Mouse (Mus musculus) midbrain, embryonic 12.5 days (tissue): ENCODE measurements at regions not wholly inside any gene's neighbourhood (a gene's known extent, or its start where the extent isn't known, plus 50 kb on each side); places are given as distances from the start of the nearest gene placed in this dataset.

ENCODE experiments used
- ATAC-seq: fragments of 200-750 bp; cut with Nextera tagmentation; 2 replicates; pipeline ENCODE4 v1.8.0; 2017; ENCODE audit warnings: low read depth, moderate TSS enrichment, moderate library complexity; ENCODE audit not compliant: low FRiP score
- H3K27ac ChIP-seq: fragments of 300-500 bp; sonication (generic); replicated peaks from 2 replicates; pipeline ENCODE4 v1.5.1; 2016; ENCODE audit warnings: mild to moderate bottlenecking
- H3K27me3 ChIP-seq: fragments of 300-500 bp; sonication (generic); 2 replicates; pipeline ENCODE4 v1.6.1; 2016; ENCODE audit warnings: mild to moderate bottlenecking
- H3K36me3 ChIP-seq: fragments of 300-500 bp; sonication (generic); 2 replicates; pipeline ENCODE4 v1.6.1; 2016
- H3K4me1 ChIP-seq: fragments of 300-500 bp; sonication (generic); 2 replicates; pipeline ENCODE4 v1.6.1; 2016
- H3K4me2 ChIP-seq: fragments of 300-500 bp; sonication (generic); replicated peaks from 2 replicates; pipeline ENCODE4 v1.6.1; 2016; ENCODE audit warnings: mild to moderate bottlenecking, moderate library complexity
- H3K4me3 ChIP-seq: fragments of 300-500 bp; sonication (generic); 2 replicates; pipeline ENCODE4 v1.5.1; 2016; ENCODE audit warnings: mild to moderate bottlenecking
- H3K9ac ChIP-seq: fragments of 300-500 bp; sonication (generic); replicated peaks from 2 replicates; pipeline ENCODE4 v1.6.1; 2016; ENCODE audit warnings: mild to moderate bottlenecking, moderate library complexity
- H3K9me3 ChIP-seq: fragments of 300-500 bp; sonication (generic); 2 replicates; pipeline ENCODE4 v1.6.1; 2016; ENCODE audit warnings: mild to moderate bottlenecking
- WGBS: fragments of 180-500 bp; shearing (Covaris S2); methylation state at CpG from one replicate; pipeline ENCODE4 v1.1.7; 2016; 5-methylcytosine and 5-hydroxymethylcytosine counted together

DNA sequence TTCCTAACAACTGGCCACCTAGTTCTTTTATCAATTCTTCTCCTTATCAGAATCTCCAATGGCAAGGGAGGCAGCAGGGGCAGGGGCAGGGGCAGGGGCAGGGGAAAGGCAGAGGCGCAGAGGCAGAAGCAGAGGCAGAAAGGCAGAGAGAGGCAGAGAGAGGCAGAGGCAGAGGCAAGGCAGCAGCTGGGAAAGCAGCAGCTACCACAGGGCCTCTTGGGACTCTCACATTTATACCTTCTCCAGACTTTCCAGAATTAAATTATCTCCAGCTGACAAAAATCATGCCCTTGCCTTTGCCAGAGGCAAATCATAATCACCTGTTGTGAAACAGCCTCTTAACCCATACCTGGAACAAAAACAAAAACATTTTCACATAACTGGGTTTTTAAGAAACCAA, 370.4 kb upstream of the Clec14a start:
- no peak overlapping the region for H3K27ac ChIP-seq
- H3K27me3 ChIP-seq, result no peaks in the 10 kb centered on the region
- H3K4me1 ChIP-seq, result no peaks in the 10 kb centered on the region
- H3K4me2 ChIP-seq, result no peak overlapping the region
- 75% methylated on average over 1 of the region's 1 CpGs for WGBS
- H3K4me3 ChIP-seq, result no peak overlapping the region
- no peaks in the 10 kb centered on the region for H3K9me3 ChIP-seq
- no peaks in the 10 kb centered on the region for H3K36me3 ChIP-seq
- ATAC-seq, result no peak
- H3K9ac ChIP-seq, result no peak overlapping the region

- no peak for ATAC-seq
- Histone ChIP-seq H3K4me3 (no peak overlapping the region), H3K36me3 (no peaks in the 10 kb centered on the region), H3K4me2 (no peak overlapping the region), H3K27ac (no peak overlapping the region), H3K9me3 (no peaks in the 10 kb centered on the region), H3K27me3 (no peaks in the 10 kb centered on the region), H3K4me1 (no peaks in the 10 kb centered on the region), H3K9ac (no peak overlapping the region)
- WGBS, result 78% methylated on average over 3 of the region's 3 CpGs
Observed at GRCm38 (mm10) chr12:58638260-58638659, 369.2 kb upstream of the Clec14a start.

GRCm38 (mm10) chr12:58632529-58632928, 363.4 kb upstream of the Clec14a start:
- Histone ChIP-seq H3K4me1 (no peaks in the 10 kb centered on the region), H3K27ac (no peak overlapping the region), H3K9ac (no peak overlapping the region), H3K36me3 (no peaks in the 10 kb centered on the region), H3K4me2 (no peak overlapping the region), H3K4me3 (no peak overlapping the region), H3K27me3 (no peaks in the 10 kb centered on the region), H3K9me3 (no peaks in the 10 kb centered on the region)
- no peak for ATAC-seq
- 93% methylated on average over 3 of the region's 3 CpGs for WGBS

DNA sequence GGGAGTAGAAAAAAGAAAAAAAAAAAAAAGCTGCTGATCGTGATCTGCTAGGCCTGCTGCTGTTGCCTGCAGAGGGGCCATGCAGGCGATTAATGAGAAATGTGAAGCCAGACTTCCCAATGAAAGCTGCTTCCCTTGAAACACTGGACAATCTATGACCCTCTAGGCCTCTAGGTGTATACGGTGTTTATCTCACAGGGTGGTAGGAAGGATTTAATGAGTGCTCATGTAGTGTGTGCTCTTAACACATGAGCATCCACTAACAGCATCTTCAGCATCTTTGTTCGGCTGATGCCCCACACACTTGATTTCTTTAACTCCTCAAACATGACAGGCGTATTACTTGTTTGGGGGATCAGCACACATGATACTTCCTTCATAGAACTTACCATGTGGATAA, 359.7 kb upstream of the Clec14a start:
- peak; percentile 38; the same call in 1 of the 2 replicates for ATAC-seq
- no peaks in the 10 kb centered on the region for H3K9me3 ChIP-seq

DNA sequence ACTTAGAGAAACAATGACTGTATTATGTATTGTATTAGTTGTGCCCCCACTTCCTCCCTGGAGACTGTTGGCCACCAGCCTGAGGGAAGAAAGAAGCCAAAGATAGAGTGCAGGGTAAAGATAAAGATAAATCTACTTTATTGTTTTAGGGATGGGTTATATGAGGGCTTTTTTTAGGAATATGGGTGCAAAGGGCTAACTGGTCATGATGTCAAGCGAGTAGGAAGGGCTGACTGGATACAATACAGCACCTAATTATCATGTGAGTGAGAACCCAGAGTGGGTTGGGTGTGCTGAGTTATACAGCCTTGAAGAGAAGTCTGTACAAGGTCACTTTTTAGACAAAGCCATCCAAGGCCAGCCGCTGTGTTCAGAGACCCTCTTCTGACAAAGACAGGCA, 356.1 kb upstream of the Clec14a start:
- ATAC-seq, result no peak
- no peaks in the 10 kb centered on the region for H3K9me3 ChIP-seq
- 83% methylated on average over 2 of the region's 2 CpGs for WGBS

More for the DNA sequence above, 359.7 kb upstream of the Clec14a start:
- no peaks in the 10 kb centered on the region for H3K27me3 ChIP-seq
- H3K9ac ChIP-seq, result no peak overlapping the region
- H3K4me2 ChIP-seq, result no peak overlapping the region
- 73% methylated on average over 5 of the region's 5 CpGs for WGBS
- no peak overlapping the region for H3K4me3 ChIP-seq
- H3K27ac ChIP-seq, result no peak overlapping the region
- H3K4me1 ChIP-seq, result no peaks in the 10 kb centered on the region
- no peaks in the 10 kb centered on the region for H3K36me3 ChIP-seq

DNA sequence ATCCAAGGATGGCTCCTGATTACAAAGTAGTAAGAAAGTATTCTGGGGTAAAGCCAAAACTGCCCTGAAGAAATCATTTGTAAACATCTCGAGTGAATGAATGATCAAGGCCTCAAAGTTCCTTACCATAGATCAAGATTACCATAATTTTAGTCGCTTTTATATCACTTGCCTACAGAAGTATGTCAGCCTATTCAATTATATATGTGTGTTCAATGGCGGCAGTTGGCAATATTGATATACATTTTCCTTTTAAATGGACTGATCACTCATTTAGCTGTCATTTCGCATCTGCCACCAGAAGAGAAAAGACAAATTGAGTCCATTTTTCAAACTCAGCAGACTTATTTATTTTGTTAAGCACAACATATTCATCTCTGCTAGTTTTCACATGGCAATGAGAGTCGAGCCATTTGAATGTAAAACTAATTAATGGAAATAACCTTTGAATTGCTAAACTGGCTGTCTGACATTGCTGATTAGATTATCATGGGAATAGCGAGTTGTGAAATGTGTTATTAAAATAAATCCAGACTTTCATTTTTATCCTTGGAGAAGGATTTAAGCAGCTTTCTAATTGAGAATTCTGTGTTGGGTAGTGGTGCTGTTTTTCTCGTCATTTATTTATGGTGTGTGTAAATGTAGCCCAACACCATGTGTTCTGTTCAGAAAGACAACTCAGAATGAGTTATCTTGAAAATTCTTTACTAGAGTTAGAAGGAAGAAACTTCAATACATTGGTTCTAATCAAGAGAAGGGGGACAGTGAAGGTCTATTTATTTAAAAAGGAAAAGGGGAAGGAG, 350.6 kb upstream of the Clec14a start:
- ATAC-seq, result no peak
- no peak overlapping the region for H3K27ac ChIP-seq
- no peak overlapping the region for H3K4me2 ChIP-seq
- no peak overlapping the region for H3K4me3 ChIP-seq
- no peaks in the 10 kb centered on the region for H3K27me3 ChIP-seq
- H3K36me3 ChIP-seq, result no peaks in the 10 kb centered on the region
- WGBS, result 89% methylated on average over 7 of the region's 7 CpGs
- H3K4me1 ChIP-seq, result no peaks in the 10 kb centered on the region
- H3K9me3 ChIP-seq, result no peaks in the 10 kb centered on the region
- H3K9ac ChIP-seq, result no peak overlapping the region

More for the DNA sequence above, 356.1 kb upstream of the Clec14a start:
- H3K4me1 ChIP-seq, result no peaks in the 10 kb centered on the region
- no peaks in the 10 kb centered on the region for H3K36me3 ChIP-seq
- no peak overlapping the region for H3K4me2 ChIP-seq
- H3K27me3 ChIP-seq, result no peaks in the 10 kb centered on the region
- H3K27ac ChIP-seq, result no peak overlapping the region
- no peak overlapping the region for H3K9ac ChIP-seq
- no peak overlapping the region for H3K4me3 ChIP-seq

GRCm38 (mm10) chr12:58594781-58595180, 325.7 kb upstream of the Clec14a start:
- WGBS, result 81% methylated on average over 9 of the region's 9 CpGs

DNA sequence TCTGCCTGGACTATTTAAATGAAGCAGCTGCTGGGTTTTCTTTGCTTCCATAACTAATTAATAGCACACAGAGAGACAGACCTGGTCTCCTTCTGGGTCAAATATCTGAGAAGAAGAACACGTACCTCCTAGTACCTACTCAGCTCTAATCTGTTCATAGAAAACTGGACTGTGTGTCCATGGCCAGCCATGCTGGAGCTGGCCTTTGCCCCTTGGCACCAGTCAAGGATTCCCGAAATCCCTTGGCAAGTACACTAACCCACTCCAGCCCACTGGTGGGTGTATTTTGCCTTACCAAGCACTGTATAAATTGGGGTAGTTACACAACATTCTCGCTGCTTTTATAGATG, 322.4 kb upstream of the Clec14a start:
- peak; percentile 30; the same call in 1 of the 2 replicates for ATAC-seq
- WGBS, result 78% methylated on average over 3 of the region's 3 CpGs
- H3K4me1 ChIP-seq, result no peaks in the 10 kb centered on the region

More at GRCm38 (mm10) chr12:58594781-58595180, 325.7 kb upstream of the Clec14a start:
- Histone ChIP-seq H3K4me3 (no peak overlapping the region), H3K9ac (no peak overlapping the region), H3K27me3 (no peaks in the 10 kb centered on the region), H3K27ac (no peak overlapping the region), H3K9me3 (no peaks in the 10 kb centered on the region), H3K4me1 (no peaks in the 10 kb centered on the region), H3K36me3 (no peaks in the 10 kb centered on the region), H3K4me2 (no peak overlapping the region)
- ATAC-seq, result no peak

GRCm38 (mm10) chr12:58590547-58591479, 321.7 kb upstream of the Clec14a start:
- Histone ChIP-seq H3K4me1 (no peaks in the 10 kb centered on the region), H3K4me2 (no peak overlapping the region), H3K9ac (no peak overlapping the region), H3K27ac (0 out of 2 replicates have a peak overlapping the region, but pooled peaks have one; percentile 39), H3K27me3 (no peaks in the 10 kb centered on the region), H3K36me3 (no peaks in the 10 kb centered on the region), H3K4me3 (no peak overlapping the region), H3K9me3 (no peaks in the 10 kb centered on the region)
- peak; percentile 65 for ATAC-seq
- 70% methylated on average over 7 of the region's 7 CpGs for WGBS

More for the DNA sequence above, 322.4 kb upstream of the Clec14a start:
- no peaks in the 10 kb centered on the region for H3K36me3 ChIP-seq
- 0 out of 2 replicates have a peak overlapping the region, but pooled peaks have one; percentile 39 for H3K27ac ChIP-seq
- H3K9me3 ChIP-seq, result no peaks in the 10 kb centered on the region
- H3K4me3 ChIP-seq, result no peak overlapping the region
- H3K27me3 ChIP-seq, result no peaks in the 10 kb centered on the region
- no peak overlapping the region for H3K4me2 ChIP-seq
- H3K9ac ChIP-seq, result no peak overlapping the region

GRCm38 (mm10) chr12:58581811-58582572, 312.9 kb upstream of the Clec14a start:
- no peaks in the 10 kb centered on the region for H3K9me3 ChIP-seq
- 94% methylated on average over 5 of the region's 5 CpGs for WGBS
- no peak for ATAC-seq

DNA sequence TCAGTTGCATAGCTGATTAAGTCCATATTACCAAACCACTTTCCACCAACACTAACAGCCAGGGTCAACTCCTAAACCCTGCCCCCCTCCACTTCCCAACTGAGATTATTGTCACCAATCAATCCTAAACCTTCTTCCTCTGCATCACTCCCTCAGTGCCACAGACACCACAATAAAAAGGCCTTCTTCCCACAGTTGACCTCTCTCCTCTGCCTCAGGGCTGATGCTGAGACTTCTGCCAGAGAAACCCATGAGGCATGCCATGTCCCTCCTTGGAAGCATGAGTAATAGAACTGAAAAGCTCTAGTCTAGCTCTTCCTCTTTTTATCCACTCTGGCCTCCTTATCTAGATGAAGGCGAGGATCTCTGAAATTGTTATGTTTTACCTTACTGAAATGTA, 300.0 kb upstream of the Clec14a start:
- WGBS, result 93% methylated on average over 1 of the region's 1 CpGs
- no peak for ATAC-seq
- Histone ChIP-seq H3K9ac (no peak overlapping the region), H3K27me3 (no peaks in the 10 kb centered on the region), H3K4me1 (no peaks in the 10 kb centered on the region), H3K4me2 (no peak overlapping the region), H3K4me3 (no peak overlapping the region), H3K36me3 (no peaks in the 10 kb centered on the region), H3K9me3 (no peaks in the 10 kb centered on the region), H3K27ac (no peak overlapping the region)

More at GRCm38 (mm10) chr12:58581811-58582572, 312.9 kb upstream of the Clec14a start:
- no peaks in the 10 kb centered on the region for H3K36me3 ChIP-seq
- H3K27ac ChIP-seq, result no peak overlapping the region
- no peaks in the 10 kb centered on the region for H3K4me1 ChIP-seq
- H3K9ac ChIP-seq, result no peak overlapping the region
- H3K27me3 ChIP-seq, result no peaks in the 10 kb centered on the region
- no peak overlapping the region for H3K4me3 ChIP-seq
- H3K4me2 ChIP-seq, result no peak overlapping the region
